In the genomic region with DNA sequence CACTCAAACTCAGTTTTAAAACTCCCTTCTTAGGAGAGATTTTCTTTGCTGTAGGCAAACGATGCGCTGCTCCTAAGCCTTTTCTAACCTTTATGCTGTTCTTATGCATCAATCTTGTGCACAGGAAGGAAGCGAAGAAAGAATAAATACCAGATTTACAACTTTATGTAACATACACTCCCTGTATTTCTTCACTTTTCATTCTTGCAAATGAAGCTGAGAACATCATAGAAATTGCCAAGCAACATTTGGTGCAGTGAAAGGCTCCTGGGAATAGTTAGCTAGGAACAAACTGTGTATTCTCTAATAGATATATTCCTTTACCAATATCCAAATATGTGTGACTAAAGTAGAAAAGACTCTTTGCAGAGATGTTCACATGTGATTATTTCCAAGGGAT, we compare ENCODE assay signal across 16 mouse cellular contexts.
"Had no signal": no experiment of that assay in that cellular context is flagged by ENCODE, and none has a peak within 500 bp of the region (broad histone marks: within the 10 kb centered on the region; RNA-seq: fewer than 3 reads in every experiment).

No protein-coding gene starts in this region.

- H3K36me3 ChIP-seq: neural tube, embryonic 12.5 days; neural tube, embryonic 13.5 days; neural tube, embryonic 15.5 days; stomach, embryonic 15.5 days had no signal

- H3K27me3 ChIP-seq: neural tube, embryonic 12.5 days; neural tube, embryonic 13.5 days; neural tube, embryonic 15.5 days; stomach, embryonic 15.5 days had no signal

- H3K27ac ChIP-seq: neural tube, embryonic 12.5 days; neural tube, embryonic 13.5 days; neural tube, embryonic 15.5 days; stomach, embryonic 15.5 days; stomach, postnatal 0 days had no signal

- H3K4me2 ChIP-seq: neural tube, embryonic 12.5 days; neural tube, embryonic 13.5 days; neural tube, embryonic 15.5 days; stomach, embryonic 15.5 days had no signal

- H3K9ac ChIP-seq: neural tube, embryonic 12.5 days; neural tube, embryonic 13.5 days; neural tube, embryonic 15.5 days; stomach, embryonic 15.5 days had no signal

- DNase-seq: retina, postnatal 1 day; right cerebral cortex, adult 18-20 months; right cerebral cortex, postnatal 14 days; right cerebral cortex, postnatal 25 days; right cerebral cortex, postnatal 4 days; spleen, adult 18-20 months; thymus, adult 18-20 months; thymus, adult 2 months; thymus, postnatal 14 days; thymus, postnatal 25 days; thymus, postnatal 4 days had no signal

- H3K9me3 ChIP-seq: neural tube, embryonic 12.5 days; neural tube, embryonic 13.5 days; neural tube, embryonic 15.5 days; stomach, embryonic 15.5 days had no signal

- H3K4me3 ChIP-seq: neural tube, embryonic 12.5 days; neural tube, embryonic 13.5 days; neural tube, embryonic 15.5 days; stomach, embryonic 15.5 days had no signal

- H3K4me1 ChIP-seq: neural tube, embryonic 12.5 days; neural tube, embryonic 13.5 days; neural tube, embryonic 15.5 days; stomach, embryonic 15.5 days had no signal
